Mouse (Mus musculus) heart, embryonic 11.5 days (tissue): ENCODE measurements around the gene Peak1. TPM values are rescaled to one million over a fixed set of nuclear protein-coding genes. Genes with fewer than 3 reads are reported as not detected.

Experiments used
- ATAC-seq: fragments of 200-750 bp; cut with Nextera tagmentation; replicated peaks from 2 replicates; pipeline ENCODE4 v1.8.0; 2017; ENCODE audit warnings: moderate library complexity; ENCODE audit not compliant: insufficient number of reproducible peaks, low FRiP score, low TSS enrichment
- H3K27ac ChIP-seq: fragments of 300-500 bp; sonication (generic); 2 replicates; pipeline ENCODE4 v1.5.1; 2014; ENCODE audit warnings: mild to moderate bottlenecking, low read depth, low read length
- H3K27me3 ChIP-seq: fragments of 300-500 bp; sonication (generic); 2 replicates; pipeline ENCODE4 v1.6.1; 2014; ENCODE audit warnings: mild to moderate bottlenecking, low read length, mixed read lengths; ENCODE audit not compliant: control insufficient read depth, insufficient read depth
- H3K36me3 ChIP-seq: fragments of 300-500 bp; sonication (generic); 2 replicates; pipeline ENCODE4 v1.6.1; 2014; ENCODE audit warnings: mild to moderate bottlenecking, low read length, moderate library complexity, mixed read lengths; ENCODE audit not compliant: control insufficient read depth, insufficient read depth
- H3K4me1 ChIP-seq: fragments of 300-500 bp; sonication (generic); 2 replicates; pipeline ENCODE4 v1.6.1; 2014; ENCODE audit warnings: low read length; ENCODE audit not compliant: control insufficient read depth, insufficient read depth
- H3K4me2 ChIP-seq: fragments of 300-500 bp; sonication (generic); 2 replicates; pipeline ENCODE4 v1.6.1; 2014; ENCODE audit warnings: mild to moderate bottlenecking, moderate library complexity
- H3K4me3 ChIP-seq: fragments of 300-500 bp; sonication (generic); 2 replicates; pipeline ENCODE4 v1.5.1; 2014; ENCODE audit warnings: low read depth, low read length
- H3K9ac ChIP-seq: fragments of 300-500 bp; sonication (generic); 2 replicates; pipeline ENCODE4 v1.6.1; 2014; ENCODE audit warnings: mild to moderate bottlenecking, low read depth, low read length, moderate library complexity
- H3K9me3 ChIP-seq: fragments of 300-500 bp; sonication (generic); replicated peaks from 2 replicates; pipeline ENCODE4 v1.6.1; 2016; ENCODE audit warnings: low read length; ENCODE audit not compliant: control insufficient read depth
- WGBS: fragments of 180-500 bp; shearing (Covaris S2); extraction: QIAGEN DNeasy Blood & Tissue Kit; methylation state at CpG from one replicate; pipeline ENCODE4 v1.1.7; 2014; ENCODE audit not compliant: insufficient replicate concordance; 5-methylcytosine and 5-hydroxymethylcytosine counted together
- microRNA-seq: library from miRNA; unstranded; fragments of <30 nt; microRNA quantifications from one replicate; pipeline ENCODE4, GENCODE M21; 2016; ENCODE audit warnings: borderline number of aligned reads
- polyA plus RNA-seq: library from polyadenylated mRNA; unstranded; fragments of >200 nt; fragmentation: Nextera tagmentation; extraction: Ambion mirVana; gene quantifications from 2 replicates; pipeline ENCODE4 v1.2.1, GENCODE M21; 2014

The Peak1 gene
- polyA plus RNA-seq, 1 experiment from 2014 or later: 16.1 TPM

- no peak overlapping the region for H3K9ac ChIP-seq
Observed at GRCm38 (mm10) chr9:56151745-56152481, 266.0 kb downstream of the Peak1 start.

More at GRCm38 (mm10) chr9:56151745-56152481, 266.0 kb downstream of the Peak1 start:
- WGBS: 42% methylated on average over 7 of the region's 7 CpGs
- no peak for ATAC-seq
- Histone ChIP-seq H3K27ac (peak overlapping the region; percentile 74), H3K9me3 (no peaks in the 10 kb centered on the region), H3K4me3 (no peak overlapping the region), H3K4me2 (peak overlapping the region; percentile 18), H3K4me1 (peaks cover 28% of the 10 kb centered on the region), H3K27me3 (no peaks in the 10 kb centered on the region), H3K36me3 (no peaks in the 10 kb centered on the region)

Small RNA genes within 50 kb of the gene (microRNA-seq; reads per million reads assigned to microRNA genes)
- gene Gm24270: 2.6 reads per million, percentile 30 among the genes with 10 or more reads in this experiment

Other genes starting within 250 kb of the Peak1 start
- gene Hmg20a, start 542 bp upstream of the Peak1 start, polyA plus RNA-seq: 53.3 and 62.4 TPM in 2 replicates